Mouse (Mus musculus) thymus, postnatal 14 days (tissue): Measurements from ENCODE around the gene Cdnf.

Experiments
- DNase-seq: peaks from one replicate; pipeline ENCODE4 v3.0.0; 2021

Gene Cdnf

DNA sequence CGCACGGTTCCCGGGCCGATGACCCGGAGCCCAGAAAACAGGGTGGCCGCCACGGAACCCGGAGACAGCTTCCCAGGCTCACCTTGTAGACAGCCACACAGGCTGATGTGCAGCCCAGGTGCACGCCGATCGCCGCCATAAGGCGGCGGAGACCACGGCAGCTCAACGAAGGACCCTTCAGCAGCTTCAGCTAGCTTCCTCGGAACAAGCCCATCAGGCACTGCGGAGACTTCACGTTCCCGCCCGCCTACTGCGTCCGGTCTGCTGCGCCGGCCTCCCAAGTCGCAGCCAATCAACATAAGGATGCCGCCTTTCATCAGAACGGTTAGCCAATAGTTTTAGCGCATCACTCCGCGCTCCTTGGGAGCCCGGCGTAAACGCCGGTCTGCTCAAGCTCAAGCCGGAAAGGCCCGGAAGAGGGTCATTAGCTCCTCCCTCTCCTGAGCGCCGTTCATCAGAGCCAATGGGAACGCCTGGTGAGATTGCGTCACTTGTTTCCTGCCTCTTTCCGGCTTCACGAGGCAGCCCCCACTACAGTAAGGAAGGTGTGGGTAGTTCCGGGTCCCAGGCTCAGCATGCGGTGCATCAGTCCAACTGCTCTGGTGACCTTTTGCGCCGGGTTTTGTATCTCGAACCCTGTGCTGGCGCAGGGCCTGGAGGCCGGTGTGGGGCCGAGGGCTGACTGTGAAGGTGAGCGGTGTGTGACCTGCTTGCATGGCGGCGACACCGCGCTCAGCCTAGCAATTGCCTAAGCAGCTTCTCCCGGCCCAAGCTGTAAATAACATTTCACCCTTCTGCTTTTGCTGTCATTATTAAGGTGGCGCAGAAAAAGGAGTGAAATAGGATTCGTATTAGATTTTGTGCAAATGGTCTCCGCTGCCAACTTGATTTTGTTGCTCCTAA is at the start of gene Cdnf, which contains the start of the genes Gm45902 and Hspa14:
TSS of gene Cdnf (plus strand) at position 479 of the 903 bp plus-strand sequence.
TSS of gene Gm45902 (minus strand) at position 239 of the 903 bp plus-strand sequence.
TSS of gene Hspa14 (minus strand) at position 263 of the 903 bp plus-strand sequence.
- peak; percentile 95 for DNase-seq

DNA sequence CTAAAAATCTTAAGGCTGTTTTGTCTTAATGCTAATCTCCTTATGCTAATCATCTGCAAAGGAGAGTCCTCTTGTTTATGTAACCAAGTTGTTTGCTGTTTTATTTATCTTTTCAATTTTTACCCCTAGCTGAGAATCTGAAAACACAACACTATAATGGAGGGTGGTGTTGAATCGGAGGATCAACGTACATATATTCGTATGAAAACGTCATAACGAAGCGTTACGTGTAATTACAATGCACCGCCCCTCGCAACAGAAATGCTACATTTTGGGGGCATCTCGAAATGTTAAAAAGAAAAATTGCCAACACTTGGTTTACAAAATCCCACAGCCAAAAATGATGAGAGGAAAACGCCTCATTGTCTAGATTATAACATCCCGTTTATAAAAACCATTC is 38.9 kb upstream of the Cdnf start:
- no peak for DNase-seq

DNA sequence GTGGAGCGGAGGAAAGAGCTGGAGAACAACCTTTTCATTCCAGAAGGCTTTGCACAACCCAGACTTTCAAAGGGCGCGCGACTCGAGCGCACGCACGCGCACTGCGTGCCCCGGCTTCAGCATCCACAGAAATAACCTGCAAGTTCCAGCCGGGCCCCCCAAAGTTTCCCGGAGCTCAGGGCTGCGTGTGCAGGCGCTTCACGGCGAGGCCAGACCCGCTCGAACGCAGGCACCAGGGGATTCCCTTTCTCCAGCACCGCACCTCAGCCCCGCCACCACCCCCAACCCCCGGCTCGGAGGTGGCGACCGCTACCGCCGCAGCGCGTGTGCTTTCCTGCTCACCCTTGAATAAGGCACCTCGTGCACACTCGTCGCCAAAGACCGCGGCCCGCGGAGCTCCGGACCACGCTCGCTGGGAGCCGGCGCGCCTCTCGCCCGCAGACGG is 38.4 kb upstream of the Cdnf start:
- peak; percentile 68 for DNase-seq

DNA sequence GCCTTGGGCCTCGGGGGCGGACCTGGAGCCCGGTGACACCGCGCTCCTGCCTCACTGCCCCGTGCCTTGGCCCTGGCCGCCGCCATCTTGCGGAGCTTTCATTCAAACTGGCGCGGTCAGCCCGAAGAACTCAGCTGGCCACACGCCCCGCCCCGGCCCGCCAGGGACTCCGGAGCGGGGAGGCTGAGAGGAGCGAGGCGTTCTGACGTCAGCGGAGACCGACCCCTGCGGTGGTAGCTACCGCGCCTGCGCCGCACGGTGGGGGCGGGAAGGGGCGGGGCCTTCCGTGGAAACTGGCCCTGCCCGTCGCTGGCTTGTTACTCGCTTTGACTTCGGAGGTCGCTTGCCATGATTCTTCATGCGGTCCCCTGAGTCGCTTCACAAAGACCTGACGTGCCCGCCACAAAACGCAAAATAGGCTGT is 38.0 kb upstream of the Cdnf start, which contains the start of gene Suv39h2:
TSS of gene Suv39h2 (minus strand) at position 171 of the 423 bp plus-strand sequence.
- peak; percentile 98 for DNase-seq

DNA sequence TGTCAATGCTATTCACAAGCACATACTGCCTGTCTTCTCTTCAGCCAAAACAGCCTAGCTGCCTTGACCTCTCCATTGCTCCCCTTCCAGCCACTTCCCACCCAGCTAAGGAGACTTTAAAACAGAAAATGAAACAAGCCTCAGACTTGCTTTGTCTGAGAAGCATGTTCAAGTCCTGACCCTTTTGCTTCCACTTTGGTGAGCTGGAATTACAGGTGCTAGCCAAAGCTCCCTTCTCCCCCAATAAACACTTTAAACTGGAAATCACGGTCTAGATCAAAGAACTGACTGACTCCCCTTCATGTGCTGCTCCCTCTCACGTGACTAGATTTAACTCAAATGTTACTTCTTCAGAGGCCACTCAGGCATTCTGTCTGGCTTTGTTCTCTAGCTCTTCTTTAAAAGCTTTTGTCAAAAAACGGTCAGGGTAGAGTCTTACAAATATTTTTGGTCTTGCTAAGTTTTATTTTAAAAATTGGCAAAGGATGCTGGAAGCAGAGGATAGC is 37.0 kb upstream of the Cdnf start:
- no peak for DNase-seq

DNA sequence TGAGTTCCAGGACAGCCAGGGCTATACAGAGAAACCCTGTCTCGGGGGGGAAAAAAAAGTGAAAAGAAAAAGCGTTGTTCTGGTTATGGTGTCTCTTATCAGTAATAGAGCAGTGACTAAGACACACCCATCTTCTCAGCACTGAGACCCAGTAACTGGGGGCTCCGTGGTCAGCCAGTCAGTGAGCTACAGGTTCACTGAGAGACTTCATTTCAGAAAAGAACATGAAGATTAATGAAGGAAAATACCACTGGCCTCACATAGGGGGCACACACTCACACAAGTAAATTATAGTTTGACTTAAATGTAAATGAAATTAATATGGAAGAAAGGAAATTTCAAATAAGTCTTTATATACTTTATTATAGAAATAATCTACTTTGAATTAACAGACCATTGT is 32.6 kb upstream of the Cdnf start:
- DNase-seq, result no peak

DNA sequence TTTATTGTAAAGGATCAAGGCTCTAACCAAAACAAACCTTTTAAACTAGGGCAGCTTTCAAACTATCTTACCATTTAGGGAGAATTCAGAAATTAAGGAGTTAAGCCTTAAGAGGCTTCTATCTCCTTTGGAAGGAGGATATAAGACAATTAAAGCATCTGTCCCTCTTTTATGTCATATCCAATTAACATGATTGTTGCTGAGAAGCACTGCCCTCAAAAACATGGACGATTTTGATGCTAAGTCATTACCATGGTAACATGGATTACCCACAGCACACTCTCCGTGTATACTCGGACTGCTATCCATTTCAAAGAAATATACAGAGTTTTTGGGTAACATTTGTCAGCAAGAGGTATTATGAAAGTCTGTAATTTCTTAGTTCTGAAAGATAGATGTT is 23.0 kb upstream of the Cdnf start:
- no peak for DNase-seq

DNA sequence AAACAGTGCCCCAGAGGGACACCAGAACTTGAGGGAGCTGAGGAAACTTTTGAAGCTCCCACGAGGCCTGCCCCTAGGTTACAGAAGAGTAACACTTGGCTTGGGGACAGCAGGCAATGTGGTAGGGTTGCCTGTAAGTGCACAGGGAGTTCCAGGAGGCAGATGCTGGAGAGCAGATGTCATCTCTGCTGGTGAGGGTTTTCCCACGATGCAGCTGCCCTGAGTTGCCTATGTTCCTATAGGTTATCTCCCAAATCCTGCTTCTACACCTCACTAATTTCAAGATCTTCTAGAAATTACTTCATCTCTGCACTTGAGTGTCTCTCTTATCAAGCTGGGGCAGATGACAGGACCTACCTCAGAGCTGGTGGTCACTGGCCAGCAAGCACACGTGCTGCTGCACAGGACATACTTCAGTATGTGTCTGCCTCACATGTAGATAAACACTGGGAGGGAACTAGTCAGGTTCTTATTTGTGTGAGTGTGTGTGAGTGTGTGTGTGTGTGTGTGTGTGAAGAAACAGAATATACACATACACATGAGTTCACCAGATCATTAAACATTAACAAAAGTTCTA is 18.9 kb upstream of the Cdnf start:
- no peak for DNase-seq

DNA sequence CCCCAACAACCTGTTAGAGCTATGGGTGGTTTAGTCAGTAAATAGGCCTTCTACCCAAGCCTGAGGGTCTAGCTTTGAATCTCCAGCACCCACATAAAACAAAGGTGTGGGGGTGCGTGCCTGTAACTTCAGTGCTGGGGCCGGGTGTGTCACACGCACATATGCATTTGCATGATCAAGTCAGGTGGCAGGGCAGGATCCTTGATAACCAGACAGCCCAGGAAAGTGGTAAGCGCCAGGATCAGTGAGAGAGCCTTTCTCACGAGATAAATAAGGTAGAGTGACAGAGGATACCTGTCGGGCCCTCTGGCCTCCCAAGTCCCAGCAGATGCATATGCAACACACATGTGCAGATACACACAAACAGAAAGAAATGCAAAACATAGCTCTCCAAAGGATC is 13.3 kb upstream of the Cdnf start:
- no peak for DNase-seq

DNA sequence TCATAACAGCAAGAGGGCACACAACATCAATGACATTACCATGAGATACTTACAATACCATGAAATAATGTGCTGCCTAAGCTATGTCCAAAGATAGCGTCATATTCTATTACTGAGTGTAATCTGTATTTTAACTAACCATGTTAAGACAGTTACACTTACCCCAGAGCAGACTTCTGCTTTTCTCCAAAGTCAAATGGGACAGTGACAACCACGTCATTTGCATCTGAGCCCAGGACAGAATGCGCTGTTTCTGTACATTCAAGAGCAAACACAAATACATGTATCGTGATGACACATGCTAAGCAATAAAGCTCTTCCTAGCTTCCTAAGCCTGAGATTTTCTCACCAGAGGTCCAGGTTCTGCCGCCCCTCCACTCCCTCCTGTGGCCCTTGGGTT is 11.9 kb upstream of the Cdnf start:
- DNase-seq, result no peak

DNA sequence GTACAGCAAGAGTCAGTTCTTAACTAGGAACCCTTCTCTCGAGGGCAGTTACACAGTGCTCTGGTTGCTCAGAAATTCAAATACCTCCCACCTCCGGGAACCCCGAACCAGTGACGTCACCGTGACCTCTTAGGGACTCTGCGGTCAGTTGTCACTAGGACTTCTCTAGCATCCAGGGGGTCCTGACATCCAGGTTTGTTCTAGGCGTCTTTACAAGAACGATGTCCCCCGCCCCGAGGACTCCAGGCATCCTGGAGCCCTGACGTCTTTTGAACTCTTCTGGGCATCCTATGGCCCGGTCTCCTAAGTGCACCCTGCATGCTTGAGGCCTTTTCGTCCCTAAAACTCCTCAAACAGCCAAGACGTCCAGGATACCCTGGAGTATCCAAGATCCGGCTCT is 754 bp upstream of the Cdnf start:
- DNase-seq, result peak; percentile 60

DNA sequence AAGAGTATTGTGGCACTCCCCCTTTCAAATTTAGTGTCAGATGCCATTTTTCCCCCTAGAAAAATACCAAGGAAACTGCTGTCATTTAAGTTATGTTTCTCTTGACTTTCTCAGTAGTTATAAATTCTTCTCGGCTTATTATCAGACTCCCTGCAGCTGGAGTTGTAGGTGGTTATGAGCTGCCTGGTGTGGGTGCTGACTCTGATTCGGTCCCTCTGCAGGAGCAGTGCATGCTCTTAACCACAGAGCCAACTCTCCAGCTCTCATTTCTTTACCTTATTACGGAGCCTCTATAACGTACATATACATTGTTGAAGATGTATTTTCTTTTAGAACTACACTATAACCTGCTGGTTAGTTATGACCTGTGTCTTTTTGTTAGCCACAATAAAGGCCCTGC is 9.7 kb downstream of the Cdnf start:
- DNase-seq, result no peak

DNA sequence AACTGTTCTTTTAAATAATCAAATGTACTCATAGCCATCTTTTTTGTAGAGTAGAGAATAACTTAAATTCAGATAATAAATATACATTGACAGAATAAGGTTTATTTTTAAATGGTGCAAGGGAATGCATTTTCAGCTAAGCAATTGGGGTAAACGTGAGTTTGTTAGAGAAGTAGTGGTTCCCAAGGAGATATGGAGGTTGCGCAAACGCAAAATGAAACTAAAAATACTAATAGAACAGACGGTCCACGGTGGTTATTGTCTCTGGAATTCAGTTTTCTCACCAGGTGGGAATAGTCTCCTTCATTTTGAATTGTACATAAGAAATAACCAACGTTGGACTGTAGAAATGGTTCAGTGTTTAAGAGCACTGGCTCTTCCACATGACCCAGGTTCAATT is 13.5 kb downstream of the Cdnf start:
- no peak for DNase-seq

DNA sequence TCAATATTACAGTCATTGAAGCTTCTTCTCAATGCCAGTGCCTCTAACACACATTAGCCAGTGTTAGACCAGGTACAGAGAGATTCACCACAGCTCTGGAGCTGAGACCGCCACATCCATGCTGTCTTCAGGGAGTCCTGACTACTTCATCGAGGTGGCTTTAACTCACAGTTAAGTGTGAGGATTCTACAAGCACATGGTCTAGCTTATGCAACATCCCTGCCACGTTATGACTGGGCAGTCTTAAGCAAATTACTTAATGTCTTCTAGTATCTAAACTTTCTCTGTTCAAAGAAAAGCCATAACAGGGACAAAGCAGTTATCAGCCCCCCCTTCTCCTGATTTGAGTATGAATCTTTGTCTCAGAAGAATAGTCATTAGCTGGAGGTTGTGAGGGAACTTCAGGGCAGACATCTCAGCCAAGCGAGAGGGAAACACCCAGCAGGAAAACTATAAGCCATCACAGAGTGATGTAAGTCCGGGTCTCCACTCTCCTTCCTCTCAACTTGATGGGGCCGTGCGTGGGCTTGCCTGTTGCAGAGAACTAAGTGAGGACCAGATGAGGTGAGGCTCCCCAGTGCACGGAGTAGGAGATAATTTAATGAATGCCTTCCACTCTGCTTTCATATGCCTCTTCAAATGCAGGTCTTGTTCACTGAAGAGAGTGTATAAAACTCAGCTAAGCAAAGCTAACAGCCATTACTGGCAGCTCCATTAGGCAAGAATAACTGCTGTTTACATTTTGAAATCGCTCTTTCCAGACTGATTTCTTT is 28.7 kb downstream of the Cdnf start:
- no peak for DNase-seq

DNA sequence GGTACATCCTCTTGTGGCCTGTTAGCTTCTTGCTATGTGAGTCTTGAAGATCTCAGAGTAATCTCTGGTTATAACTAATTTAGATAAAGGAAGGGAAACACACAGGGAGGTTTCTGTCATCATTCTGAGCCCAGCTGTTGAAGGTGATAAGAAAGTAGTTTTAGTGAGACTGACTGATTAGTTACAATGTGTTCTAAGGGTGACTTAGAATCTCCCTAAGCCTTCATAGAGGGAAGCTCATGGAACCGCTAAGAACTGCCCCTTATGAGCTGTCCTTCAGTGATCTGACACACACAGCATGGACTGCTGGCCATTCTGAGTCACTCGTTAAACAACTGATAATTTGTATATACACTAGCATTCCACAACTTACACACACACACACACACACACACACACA is 33.2 kb downstream of the Cdnf start:
- no peak for DNase-seq

DNA sequence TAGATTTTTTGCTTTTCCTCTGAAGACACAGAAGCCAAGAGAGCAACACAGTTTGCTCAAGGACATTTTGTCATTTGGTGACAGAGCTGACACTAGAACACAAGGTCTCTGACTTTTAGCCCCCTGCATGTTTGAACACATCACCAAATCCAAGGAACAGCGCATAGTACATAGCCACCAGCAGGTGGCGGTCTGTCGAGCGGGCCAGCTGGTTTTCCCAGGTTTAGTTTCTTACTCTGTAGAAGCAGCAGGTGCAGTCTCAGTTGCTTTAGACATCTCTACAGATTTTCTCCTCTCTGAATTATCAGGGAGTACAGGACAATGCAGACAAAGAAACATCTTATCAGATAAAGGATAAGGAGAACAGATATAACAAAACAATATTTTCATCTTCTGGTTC is 33.8 kb downstream of the Cdnf start:
- peak; percentile 75 for DNase-seq

DNA sequence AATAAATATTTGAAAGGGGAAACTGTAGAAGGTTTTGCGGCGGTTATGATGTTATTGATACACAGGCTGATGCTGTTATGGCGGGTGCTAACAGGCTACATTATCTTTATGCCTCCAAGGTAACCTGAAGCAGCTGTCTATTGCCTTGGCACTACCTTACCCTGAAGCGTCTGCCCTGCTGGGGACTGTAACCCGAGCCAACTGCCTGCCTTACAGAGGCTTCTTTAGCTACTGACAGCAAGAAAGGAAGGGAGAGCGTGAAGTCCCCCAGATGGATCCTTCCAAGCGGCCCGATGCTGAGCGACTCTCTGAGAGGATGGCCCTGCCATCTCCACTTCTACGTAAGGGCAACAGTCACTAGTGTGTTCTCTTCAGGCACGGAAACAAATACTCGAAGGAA is 57.4 kb downstream of the Cdnf start, which contains the start of gene Fam107b:
TSS of gene Fam107b (plus strand) at position 303 of the 400 bp plus-strand sequence.
- no peak for DNase-seq

DNA sequence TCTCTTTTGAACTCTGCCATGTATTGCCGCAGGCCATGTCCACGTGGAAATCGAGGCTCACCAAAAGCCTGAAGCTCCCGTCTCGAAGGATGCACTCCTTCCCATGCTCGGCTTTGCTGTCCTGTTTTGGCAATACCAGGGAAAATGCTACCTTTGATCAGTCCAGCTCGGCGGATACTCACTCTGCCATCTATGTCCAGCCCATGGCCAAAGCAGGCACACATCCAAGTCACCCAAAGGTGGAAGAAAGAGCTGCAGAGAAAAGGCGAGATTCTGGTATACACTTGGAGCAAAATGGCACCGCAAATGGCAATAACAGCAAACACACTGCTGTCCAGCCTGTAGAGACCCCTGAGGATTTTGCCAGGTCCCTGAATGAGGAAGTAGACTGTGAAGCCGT is 57.8 kb downstream of the Cdnf start:
- DNase-seq, result no peak

DNA sequence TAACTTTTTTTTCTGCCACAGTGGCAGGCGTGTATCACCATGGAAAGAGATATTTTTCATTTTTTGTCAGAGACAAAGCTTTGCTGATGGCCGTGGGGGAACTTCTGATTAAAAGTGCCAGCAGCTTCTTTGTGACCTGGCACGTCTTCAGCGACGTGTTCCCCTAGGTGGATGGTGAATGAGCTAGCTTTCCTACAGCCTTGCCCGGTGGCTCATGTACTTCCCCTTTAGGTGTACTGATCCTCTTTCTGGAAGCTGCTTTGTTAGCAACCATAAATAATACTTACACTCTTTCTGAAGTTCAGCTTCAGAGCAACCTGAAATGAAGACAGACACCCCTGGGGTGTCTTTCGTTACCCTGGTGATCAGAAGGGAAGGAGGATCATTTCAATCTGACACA is 61.1 kb downstream of the Cdnf start:
- DNase-seq, result no peak

DNA sequence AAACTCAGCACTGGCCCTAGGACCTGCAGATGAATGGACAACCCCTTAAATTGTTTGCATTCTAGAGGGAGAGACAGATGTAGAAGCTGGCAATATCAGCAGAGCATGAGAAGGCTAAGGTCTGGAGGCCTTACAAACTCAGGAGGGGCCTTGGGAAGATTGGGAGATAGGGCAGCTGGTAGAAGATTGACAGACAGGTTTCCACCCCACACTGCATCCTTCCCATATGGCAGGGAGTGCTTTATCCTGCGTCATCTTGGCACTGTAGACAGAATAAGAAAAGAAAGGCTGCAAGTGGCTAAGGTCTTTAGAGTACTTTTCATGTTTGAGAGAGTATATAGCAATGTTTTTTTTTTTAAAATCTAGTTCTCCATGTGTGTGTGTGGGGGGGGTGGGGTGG is 62.3 kb downstream of the Cdnf start:
- DNase-seq, result no peak
